Mouse (Mus musculus) kidney, adult 2 months (tissue): ENCODE results near the gene Gabpb2. TPM values are rescaled to one million over a fixed set of nuclear protein-coding genes. Genes with fewer than 3 reads are reported as not detected.
A peak's percentile ranks its signal among the peaks of the same experiment; 100 is the strongest.

ENCODE experiments used
- DNase-seq: peaks from one replicate; pipeline ENCODE4 v3.0.0; 2021
- H3K27ac ChIP-seq: fragments of 200-500 bp; 2 replicates; pipeline ENCODE4 v1.5.1; 2012; ENCODE audit warnings: low read depth, low read length, control low read depth, inconsistent platforms; ENCODE audit not compliant: insufficient read depth
- H3K27me3 ChIP-seq: fragments of 200-500 bp; replicated peaks from 2 replicates; pipeline ENCODE4 v1.6.1; 2012; ENCODE audit warnings: mild to moderate bottlenecking, moderate library complexity, low read length, inconsistent platforms; ENCODE audit not compliant: control insufficient read depth, insufficient read depth
- H3K36me3 ChIP-seq: fragments of 200-500 bp; 2 replicates; pipeline ENCODE4 v1.6.1; 2012; ENCODE audit warnings: mild to moderate bottlenecking, moderate library complexity, low read length, inconsistent platforms; ENCODE audit not compliant: control insufficient read depth, insufficient read depth
- H3K4me1 ChIP-seq: fragments of 200-500 bp; 2 replicates; pipeline ENCODE4 v1.6.1; 2011; ENCODE audit warnings: low read length; ENCODE audit not compliant: control insufficient read depth, insufficient read depth
- H3K4me3 ChIP-seq: fragments of 200-500 bp; 2 replicates; pipeline ENCODE4 v1.5.1; 2011; ENCODE audit warnings: mild to moderate bottlenecking, low read depth, low read length, control low read depth; ENCODE audit not compliant: insufficient read depth
- CTCF ChIP-seq: fragments of 200-500 bp; conservative IDR thresholded peaks from 2 replicates; pipeline ENCODE4 v1.5.1; 2011; ENCODE audit warnings: low read depth, mild to moderate bottlenecking, control low read depth, low read length, moderate library complexity, mixed read lengths; ENCODE audit not compliant: insufficient read depth, insufficient read length
- POLR2A ChIP-seq: fragments of 200-500 bp; IDR thresholded peaks from one replicate; pipeline ENCODE4 v1.6.1; 2011; ENCODE audit warnings: low read depth, low read length, control low read depth
- WGBS: fragments of 180-500 bp; shearing (Covaris S2); methylation state at CpG from one replicate; pipeline ENCODE4 v1.1.7; 2018; 5-methylcytosine and 5-hydroxymethylcytosine counted together
- polyA plus RNA-seq: library from polyadenylated mRNA; depleted of rRNA; stranded (reverse); fragments of >200 nt; gene quantifications from 2 replicates; pipeline ENCODE4 v1.2.3, GENCODE M21; 2012

The Gabpb2 gene
- polyA plus RNA-seq, 1 experiment, result 10.6 TPM

GRCm38 (mm10) chr3:95173256-95173949, 44.3 kb downstream of the Gabpb2 start:
- H3K4me3 ChIP-seq, result peak overlapping the region; percentile 30
- 13% methylated on average over 57 of the region's 58 CpGs for WGBS

DNA sequence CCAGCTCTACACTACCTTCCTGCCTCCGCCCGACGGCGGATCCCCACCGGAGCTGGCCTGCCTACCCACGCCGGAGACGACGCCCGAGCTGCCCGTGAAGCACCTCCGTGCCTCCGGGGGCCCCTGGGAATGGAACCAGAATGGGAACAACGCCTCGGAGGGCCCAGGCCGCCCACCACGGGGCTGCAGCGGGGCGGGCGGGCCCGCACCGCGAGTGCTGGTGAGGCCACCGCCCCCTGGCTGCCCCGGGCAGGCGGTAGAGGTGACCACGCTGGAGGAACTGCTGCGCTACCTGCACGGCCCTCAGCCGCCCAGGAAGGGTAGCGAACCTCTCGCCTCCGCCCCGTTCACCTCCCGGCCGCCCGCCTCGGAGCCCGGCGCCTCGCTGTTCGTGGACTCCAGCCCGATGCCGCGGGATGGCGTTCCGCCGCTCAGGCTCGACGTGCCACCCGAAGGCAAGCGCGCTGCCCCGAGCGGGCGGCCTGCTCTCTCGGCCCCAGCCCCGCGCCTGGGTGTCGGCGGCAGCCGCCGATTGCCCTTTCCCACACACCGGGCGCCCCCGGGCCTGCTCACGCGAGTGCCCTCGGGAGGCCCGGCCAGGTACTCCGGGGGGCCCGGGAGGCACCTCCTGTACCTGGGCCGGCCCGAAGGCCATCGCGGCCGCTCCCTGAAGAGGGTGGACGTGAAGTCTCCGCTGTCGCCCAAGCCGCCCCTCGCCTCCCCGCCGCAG, 45.0 kb downstream of the Gabpb2 start:
- no peak overlapping the region for H3K27ac ChIP-seq
- no peak overlapping the region for H3K4me3 ChIP-seq
- no peak for TF ChIP-seq POLR2A
- no peak for TF ChIP-seq CTCF
- no peaks in the 10 kb centered on the region; the same call in 1 of the 2 replicates for H3K27me3 ChIP-seq
- H3K4me1 ChIP-seq, result peaks cover 3% of the 10 kb centered on the region; the same call in 1 of the 2 replicates
- 45% methylated on average over 76 of the region's 84 CpGs for WGBS
- DNase-seq, result no peak
- no peaks in the 10 kb centered on the region for H3K36me3 ChIP-seq

More at GRCm38 (mm10) chr3:95173256-95173949, 44.3 kb downstream of the Gabpb2 start:
- TF ChIP-seq POLR2A (no peak), CTCF (no peak)
- Histone ChIP-seq H3K27ac (no peak overlapping the region), H3K4me1 (peaks cover 3% of the 10 kb centered on the region; the same call in 1 of the 2 replicates), H3K36me3 (no peaks in the 10 kb centered on the region), H3K27me3 (no peaks in the 10 kb centered on the region; the same call in 1 of the 2 replicates)
- DNase-seq, result peak; percentile 33

DNA sequence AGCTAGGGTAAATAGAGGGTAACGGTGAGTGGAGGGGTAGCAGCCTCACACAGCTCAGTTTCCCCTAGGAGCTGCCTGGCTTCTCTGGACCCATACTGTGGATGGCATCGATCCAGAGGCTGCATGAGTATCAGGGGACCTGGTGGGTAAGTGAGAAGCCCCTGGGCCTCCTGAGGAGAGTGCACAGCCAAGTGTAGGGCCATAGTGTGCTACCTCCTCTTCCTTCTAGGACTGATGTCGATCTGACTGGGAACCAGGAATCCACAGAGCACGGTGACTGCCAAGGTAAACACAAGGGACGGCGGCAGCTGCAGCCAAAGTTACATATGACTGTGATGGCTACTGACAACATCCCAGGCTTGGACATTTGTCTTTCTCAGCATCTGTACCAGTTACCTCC, 46.6 kb downstream of the Gabpb2 start:
- Histone ChIP-seq H3K27ac (no peak overlapping the region), H3K27me3 (no peaks in the 10 kb centered on the region; the same call in 1 of the 2 replicates), H3K4me1 (peaks cover 3% of the 10 kb centered on the region; the same call in 1 of the 2 replicates), H3K4me3 (no peak overlapping the region), H3K36me3 (no peaks in the 10 kb centered on the region)
- DNase-seq, result no peak
- 74% methylated on average over 6 of the region's 6 CpGs for WGBS
- no peak for TF ChIP-seq POLR2A
- TF ChIP-seq CTCF, result no peak

DNA sequence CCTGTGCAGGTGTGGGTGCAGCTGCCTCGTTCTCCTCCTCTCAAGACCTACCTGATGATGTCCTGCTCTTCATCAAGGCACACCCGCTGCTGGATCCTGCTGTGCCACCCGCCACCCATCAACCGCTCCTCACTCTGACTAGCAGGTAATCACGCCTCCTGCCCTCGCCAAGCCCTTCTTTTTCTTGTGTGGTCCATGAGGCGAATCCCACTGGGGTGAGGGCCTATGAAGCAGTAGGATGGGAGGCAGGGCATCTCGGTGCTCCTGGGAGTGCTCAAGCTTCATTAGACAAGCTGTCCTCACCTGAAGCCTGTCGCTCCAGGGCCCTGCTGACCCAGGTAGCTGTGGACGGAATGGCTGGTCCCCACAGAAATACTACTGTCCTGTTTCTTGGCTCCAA, 47.7 kb downstream of the Gabpb2 start:
- DNase-seq, result no peak
- no peaks in the 10 kb centered on the region for H3K36me3 ChIP-seq
- peaks cover 3% of the 10 kb centered on the region; the same call in 1 of the 2 replicates for H3K4me1 ChIP-seq
- no peak overlapping the region for H3K27ac ChIP-seq
- no peaks in the 10 kb centered on the region; the same call in 1 of the 2 replicates for H3K27me3 ChIP-seq
- WGBS, result 97% methylated on average over 10 of the region's 10 CpGs
- TF ChIP-seq CTCF (no peak), POLR2A (no peak)
- H3K4me3 ChIP-seq, result no peak overlapping the region

DNA sequence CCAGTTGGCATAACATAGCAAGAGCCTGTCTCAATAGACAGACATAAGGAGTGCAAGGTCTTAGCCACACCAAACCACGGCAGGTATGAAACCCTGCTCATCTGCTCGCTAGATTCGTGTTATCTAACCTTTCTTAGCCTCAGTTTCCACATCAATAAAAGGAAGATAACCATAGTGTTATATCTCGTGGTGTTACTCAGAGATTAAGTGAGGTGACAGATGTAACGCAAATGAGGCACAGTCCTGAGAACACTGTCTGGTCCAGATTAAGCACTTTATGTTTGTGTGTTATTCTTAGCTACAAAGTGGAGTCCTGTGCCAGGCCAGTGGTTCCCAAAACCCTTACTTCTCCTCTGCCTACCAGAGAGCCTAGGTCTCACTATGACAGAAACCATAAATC, 52.9 kb downstream of the Gabpb2 start:
- Histone ChIP-seq H3K4me1 (0 out of 2 replicates have a peak, but pooled peaks cover 5% of the 10 kb centered on the region), H3K36me3 (no peaks in the 10 kb centered on the region), H3K27ac (no peak overlapping the region), H3K27me3 (no peaks in the 10 kb centered on the region), H3K4me3 (no peak overlapping the region)
- TF ChIP-seq CTCF (no peak), POLR2A (no peak)
- WGBS, result 88% methylated on average over 5 of the region's 5 CpGs
- no peak for DNase-seq

DNA sequence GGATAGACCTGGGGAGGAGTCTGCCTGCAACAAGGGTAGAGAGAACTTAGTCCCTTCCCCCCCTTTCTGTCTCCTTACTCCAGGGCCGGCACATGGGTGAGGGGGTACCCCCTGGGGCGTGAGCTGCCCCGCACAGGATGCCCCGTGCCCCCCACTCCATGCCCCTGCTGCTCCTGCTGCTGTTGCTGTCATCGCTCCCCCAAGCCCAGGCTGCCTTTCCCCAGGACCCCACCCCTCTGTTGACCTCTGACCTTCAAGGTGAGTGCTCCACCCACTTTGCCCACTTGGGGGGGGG, 53.5 kb downstream of the Gabpb2 start:
- WGBS, result 86% methylated on average over 5 of the region's 5 CpGs
- H3K36me3 ChIP-seq, result no peaks in the 10 kb centered on the region
- TF ChIP-seq POLR2A (no peak), CTCF (no peak)
- no peak for DNase-seq
- H3K4me1 ChIP-seq, result peaks cover 9% of the 10 kb centered on the region; the same call in 1 of the 2 replicates
- H3K27ac ChIP-seq, result no peak overlapping the region
- H3K27me3 ChIP-seq, result no peaks in the 10 kb centered on the region
- no peak overlapping the region for H3K4me3 ChIP-seq
